Mouse (Mus musculus) cerebellum, adult 9-10 months (tissue): ENCODE data around the gene Smarca4.

Experiments used
- DNase-seq: peaks from one replicate; pipeline ENCODE4 v3.0.0; 2022

The Smarca4 gene

DNA sequence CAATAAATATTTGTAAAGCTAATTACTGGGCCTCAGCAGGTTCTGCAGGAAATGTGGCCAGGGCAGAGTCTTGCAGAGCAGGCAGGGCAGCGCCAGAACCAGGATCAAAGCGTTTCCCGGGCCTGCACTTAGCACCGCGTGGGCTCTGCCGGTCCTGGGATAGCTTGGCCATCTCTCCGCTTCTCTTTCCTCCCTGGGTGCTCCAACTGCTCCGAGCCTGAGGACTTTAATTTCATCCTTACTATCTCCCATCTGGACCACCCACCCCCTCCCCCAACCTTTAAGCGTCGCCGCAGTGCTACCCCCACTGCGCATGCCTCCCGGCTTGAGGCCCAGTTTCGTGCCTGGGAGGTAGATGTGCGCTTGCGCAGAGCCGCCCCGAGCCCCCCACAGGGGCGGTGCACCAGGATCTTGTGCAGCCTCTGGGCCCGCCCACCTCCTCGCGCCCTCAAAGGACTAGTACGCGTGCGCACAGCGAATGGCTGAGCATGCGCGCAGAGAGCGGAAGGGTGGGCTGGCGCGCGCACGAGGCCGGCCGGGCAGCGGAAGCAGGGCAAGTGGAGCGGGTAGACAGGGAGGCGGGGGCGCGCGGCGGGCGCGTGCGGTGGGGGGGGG is at the start of gene Smarca4:
Gene Smarca4, plus strand, starts transcription at position 553 of the 615 bp plus-strand sequence.
- DNase-seq, result peak; percentile 100

DNA sequence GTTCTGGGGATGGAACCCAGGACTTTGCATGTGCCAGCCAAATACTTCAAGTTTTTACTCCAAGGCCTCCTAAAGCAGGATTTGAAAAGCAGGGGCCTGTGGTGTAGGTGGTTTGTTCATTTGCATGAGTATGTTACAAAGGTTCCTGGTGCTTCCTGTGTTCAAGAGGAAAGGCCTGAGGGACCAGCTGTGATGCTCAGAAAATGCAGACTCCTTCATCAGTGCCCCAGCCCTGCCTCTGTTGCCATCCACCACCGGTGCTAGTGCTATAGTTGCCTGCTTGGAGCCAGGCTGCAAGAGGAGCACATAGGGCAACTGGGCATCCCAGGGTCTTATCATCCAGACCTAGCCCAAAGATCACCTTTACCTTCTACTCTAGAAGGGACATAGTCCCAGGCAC is 49.4 kb upstream of the Smarca4 start:
- DNase-seq, result no peak

DNA sequence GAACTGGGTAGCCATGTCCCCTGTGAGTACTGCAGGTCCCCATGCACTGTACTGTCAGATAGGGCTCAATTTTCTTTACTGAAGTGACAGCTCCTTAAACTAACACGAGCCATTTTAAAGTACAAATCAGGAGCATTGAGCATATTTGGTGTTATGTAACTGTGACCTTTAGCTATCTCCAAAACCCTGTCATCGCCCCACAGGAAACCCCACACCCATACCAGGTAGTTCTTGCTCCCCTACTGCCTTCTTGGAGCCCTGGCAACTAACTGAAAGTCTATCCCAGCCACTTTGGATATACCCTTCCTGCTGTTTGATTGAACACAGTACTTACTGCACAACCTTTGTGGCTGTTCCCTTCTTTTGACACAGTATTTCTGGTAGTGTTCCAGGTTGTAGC is 48.9 kb upstream of the Smarca4 start:
- no peak for DNase-seq

DNA sequence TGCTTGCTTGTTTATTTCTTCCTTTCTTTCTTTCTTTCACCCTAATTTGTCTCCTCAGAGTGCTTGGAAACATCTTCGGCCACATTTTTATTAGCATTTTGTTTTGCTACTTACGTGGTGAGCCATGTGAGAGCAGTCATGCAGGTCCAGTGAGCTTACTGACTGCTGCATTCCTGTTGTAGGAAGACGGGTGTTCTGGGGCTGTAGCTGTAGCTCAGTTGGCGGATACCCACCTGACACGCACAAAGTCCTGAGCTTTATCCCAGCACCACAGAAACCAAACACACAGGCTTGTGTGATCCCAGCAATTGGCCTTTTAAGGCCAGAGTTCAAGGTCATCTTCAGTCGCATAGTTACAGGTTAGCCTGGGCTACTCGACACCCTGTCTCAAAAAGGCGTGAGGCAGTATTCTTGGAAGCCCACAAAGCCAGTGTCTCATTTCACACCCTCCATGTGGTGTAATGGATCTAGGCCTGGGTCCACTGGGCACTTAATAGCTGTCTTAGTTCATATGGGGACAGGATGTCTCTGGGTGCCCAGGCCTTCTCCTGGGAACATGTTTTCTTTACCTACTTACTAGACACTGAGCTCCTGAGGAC is 47.2 kb upstream of the Smarca4 start:
- DNase-seq, result no peak

DNA sequence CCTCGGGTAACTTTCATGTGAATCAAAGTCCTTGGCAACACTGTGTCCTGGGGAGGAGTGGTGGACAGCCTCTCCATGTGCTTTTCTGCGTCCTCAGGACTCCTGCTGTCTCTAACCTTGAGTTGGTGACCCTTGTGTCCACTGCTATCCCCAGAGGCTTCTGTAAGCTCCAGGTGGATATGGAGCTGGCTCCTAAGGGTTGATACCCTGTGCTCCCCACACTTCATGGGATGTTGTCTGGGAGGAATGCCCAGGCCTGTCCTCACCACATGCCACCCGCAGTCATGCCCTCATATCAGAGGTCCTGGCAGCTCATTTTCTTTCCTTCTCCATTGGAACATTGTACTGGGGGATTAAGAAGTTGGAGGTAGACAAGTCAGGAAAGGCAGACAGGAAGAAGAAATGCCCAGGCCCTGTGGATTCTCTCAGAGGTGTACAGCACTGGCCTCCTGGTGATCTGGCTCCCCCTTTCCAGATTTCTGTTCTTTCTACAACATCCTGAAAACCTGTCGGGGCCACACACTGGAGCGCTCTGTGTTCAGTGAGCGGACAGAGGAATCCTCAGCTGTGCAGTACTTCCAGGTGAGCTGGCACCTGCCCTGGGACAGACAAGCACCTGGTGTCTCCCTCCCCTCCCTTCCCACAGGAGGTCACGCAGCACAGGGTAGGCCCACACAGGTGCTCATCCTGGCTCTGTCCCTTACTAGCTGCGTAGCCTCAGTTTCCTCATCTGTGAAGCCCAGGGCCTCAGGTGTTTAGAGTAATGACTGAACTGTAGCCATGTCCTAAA is 41.8 kb upstream of the Smarca4 start:
- no peak for DNase-seq

DNA sequence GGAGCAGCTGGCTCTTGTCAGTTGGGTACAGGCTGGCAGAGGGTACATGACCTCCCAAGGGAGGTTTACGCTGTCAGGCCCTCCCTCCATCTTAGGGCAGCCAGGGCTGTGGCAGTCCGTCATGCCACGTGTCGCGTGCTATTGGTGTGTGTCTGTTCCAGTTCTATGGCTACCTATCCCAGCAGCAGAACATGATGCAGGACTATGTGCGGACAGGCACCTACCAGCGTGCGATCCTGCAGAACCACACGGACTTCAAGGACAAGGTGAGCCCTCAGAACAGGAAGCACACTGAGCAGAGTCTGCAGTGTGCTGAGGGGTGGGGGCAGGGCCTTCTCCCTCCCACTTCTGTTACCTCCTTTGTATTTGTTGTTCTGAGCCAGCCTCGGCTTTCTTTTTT is 40.7 kb upstream of the Smarca4 start:
- DNase-seq, result no peak

DNA sequence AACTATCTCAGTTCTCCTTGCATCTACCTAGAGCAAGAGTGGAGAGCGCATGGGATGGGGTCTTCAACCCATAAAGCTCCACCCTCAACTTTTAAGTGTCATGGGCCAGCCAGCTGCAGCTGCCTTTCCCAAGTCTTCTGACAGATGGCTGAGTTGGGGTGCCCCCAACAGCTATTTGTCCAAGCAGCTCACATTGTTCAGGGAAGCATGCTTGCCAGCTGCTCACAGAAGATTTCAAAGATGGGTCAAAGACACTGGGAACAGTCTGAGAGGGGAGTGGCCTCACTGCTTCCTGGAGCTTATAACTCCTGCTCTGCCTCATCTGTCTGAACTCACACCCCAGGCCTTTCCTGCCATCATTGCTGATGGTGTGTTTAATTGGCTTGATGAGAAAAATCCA is 39.7 kb upstream of the Smarca4 start:
- DNase-seq, result no peak

DNA sequence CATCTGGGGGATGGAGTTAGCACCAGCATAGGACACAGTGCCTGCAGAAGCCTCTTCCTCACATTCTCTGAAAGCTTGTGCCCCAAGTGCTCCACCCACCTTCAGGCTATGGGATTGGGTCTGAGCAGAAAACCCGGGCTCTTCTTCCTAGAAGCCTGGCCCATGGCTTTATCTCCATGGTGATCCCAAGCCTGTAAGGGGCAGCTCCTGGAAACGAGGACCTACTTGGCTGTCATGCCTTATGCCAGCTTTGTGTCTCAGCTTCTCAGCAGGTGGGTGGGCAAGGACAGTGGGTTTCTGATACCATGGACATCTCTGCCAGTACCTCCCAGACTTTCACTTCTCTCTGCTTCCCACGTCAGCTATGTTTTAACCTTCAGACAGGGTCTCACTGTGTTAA is 37.7 kb upstream of the Smarca4 start:
- DNase-seq, result no peak

DNA sequence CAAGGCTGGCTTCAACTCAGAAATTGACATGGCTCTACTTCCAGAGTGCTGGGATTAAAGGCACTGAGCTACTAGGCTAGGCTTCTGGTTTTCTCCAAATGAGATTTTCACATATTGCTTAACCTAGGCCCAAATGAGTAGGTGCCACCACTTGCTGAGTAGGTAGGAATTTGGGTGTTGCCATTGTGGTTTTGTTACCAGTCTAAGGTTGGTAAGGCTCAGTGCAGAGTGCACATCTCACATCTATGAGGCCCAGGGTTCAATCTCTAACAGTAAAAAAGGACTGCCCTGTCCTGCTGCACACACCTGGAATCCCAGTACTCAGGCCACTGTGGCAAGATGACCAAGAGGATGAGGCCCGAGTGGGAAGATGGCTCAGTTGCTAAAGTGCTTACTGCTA is 30.6 kb upstream of the Smarca4 start:
- DNase-seq, result no peak

DNA sequence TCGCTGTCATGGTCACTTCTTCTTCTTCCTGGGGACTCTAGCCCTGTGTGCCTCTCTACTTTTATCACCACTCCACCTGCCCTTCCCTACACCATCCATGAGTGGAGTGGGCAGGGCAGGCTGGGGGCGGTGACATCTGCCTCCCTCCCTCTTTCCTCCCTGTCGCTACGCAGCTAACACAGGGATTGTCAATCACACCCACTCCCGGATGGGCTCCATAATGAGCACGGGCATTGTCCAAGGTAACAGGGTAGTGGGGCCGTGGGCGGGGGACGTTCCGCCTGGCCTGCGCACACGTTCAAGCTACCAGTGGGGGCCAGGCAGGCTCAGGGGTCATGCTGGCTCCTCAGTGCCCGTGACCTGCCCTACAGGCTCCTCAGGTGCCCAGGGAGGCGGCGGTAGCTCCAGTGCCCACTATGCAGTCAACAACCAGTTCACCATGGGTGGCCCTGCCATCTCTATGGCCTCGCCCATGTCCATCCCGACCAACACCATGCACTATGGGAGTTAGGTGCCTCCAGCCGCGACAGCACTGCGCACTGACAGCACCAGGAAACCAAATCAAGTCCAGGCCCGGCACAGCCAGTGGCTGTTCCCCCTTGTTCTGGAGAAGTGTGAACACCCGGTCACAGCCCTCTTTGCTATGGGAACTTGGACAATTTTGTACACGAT is 28.2 kb upstream of the Smarca4 start:
- no peak for DNase-seq

DNA sequence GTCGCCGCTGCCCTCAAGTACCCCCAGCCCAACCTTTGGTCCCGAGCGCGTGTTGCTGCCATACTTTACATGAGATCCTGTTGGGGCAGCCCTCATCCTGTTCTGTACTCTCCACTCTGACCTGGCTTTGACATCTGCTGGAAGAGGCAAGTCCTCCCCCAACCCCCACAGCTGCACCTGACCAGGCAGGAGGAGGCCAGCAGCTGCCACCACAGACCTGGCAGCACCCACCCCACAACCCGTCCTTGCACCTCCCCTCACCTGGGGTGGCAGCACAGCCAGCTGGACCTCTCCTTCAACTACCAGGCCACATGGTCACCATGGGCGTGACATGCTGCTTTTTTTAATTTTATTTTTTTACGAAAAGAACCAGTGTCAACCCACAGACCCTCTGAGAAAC is 27.6 kb upstream of the Smarca4 start:
- DNase-seq, result no peak

DNA sequence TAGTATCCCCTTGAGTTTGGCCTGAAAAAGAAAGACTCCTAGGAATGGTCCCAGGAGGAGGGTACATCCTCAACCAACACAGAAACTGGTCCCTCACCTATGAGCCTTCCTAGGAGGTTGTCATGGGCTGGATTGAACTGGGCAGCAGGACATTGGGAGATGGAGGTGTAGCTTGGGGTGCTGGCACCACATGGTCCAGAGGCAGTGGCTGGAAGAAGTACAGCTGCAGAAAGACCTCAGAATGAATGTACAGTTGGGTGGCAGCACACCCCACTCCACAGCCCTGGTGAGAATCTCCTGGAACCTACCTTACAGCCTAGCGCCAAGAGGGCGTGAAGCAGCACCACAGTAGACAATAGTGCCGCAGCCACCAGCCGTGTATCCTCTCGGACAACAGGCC is 26.4 kb upstream of the Smarca4 start:
- no peak for DNase-seq

DNA sequence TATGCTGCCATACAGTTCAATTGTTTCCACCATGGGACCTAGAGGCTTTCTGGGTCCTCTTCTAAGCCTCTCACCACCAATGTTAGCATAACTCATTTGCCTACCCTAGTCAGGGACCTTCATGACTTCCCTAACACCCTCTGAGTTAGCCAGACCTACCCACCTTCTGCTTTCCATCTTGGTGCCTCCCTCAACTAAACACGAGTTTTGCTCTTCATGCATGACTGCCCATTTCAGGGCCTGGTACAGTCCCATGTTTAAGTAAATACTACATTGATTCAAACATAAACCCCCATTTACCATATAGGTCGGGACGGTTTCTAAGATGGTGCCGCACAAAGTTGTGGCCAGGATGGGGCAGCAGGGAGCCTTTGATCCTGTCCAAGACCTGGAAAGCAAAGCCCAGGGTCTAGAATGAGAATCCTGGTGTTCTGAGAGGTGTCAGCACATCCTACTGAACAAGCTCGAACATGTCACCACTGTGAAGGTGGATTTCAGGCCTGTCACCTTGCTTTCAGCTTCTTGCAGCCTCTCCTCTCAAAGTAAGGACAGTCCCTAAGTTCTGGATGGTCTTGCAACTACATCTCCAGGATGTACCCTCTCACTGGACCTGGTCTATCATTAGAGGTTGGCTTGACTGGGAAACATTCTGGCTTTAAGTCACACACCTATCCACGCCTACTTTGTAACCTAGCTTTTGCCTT is 24.7 kb upstream of the Smarca4 start:
- DNase-seq, result peak; percentile 34

DNA sequence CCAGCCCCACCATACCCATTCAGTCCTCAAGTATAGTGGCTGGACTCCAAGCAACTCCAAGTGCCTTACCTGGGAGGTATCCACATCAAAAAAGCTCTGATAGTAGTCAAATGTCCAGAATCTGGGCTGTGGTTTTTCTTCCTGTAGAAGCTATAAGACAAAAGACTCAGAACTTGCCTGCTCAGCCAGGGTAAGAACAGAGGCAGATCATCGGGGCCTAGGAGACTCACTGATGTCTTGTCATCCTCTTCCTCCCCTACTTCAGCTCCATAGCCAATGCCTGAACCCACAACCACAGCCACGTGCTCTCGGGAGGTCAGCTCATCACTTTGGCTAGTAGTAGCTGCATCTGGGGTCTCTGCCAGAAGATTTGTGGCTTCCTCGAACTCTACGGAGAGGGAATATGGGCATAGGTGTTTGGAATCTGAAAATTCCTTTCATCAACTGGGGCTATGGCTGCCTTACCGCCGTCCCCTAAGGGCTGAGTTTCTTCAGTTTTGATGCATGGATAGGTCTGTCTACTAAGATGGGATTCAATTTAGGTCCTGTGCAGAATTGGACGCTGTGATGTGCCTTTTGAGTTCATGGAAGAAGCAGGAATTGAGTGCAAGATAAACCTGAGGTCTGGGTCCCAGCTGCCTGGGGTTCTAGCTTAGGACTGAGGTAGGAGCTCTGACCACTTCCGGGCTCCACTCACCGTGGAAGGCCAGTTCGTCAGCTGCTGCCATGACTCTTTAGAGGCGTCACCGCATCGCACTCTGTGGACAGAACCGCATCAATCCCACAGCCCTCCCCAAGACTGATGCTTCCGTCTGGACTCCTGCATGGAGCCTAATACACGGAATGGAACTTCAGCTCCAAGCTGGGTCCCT is 23.9 kb upstream of the Smarca4 start:
- peak; percentile 55 for DNase-seq

DNA sequence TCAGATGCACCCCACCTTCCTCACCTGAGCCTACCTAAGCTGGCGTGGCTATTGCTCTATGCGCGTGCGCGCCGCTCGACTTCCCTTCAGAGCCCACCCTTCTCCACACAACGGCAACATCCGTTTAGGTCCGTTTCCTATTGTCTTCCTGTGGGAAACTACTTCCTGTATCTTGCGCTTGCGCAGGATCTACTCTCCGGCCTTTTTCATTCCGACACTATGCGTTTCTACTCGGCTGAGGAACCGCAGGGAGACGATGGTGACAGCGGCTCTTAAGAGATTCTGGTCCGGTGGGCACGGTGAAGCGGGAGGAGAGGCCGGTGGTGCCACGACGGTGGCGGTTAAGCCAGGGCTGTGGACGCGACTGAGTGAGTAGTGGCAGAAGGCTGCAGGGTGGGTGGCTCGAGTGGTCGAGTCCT is 23.3 kb upstream of the Smarca4 start, which contains the start of the genes Timm29 and Yipf2:
Gene Timm29, plus strand, starts transcription at position 20 of the 419 bp plus-strand sequence.
Gene Yipf2, minus strand, starts transcription at position 126 of the 419 bp plus-strand sequence.
- DNase-seq, result peak; percentile 98

DNA sequence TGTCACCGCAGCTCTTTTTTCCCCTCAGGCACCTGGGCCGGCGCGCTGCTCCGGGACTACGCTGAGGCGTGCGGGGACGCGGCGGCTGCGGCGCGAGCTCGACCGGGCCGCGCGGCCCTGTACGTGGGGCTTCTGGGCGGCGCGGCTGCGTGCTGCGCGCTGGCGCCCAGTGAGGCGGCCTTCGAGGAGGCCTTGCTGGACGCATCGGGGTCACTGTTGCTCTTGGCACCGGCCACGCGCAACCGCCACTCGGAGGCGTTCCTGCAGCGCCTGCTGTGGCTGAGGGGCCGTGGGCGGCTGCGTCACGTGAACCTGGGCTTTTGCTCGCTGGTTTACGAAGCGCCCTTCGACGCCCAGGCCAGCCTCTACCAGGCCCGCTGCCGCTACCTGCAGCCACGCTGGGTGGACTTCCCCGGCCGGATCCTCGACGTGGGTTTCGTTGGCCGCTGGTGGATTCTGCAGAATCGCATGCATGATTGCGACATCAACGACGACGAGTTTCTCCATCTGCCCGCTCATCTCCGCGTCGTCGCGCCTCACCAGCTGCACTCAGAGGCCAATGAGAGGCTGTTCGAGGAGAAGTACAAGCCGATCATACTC is 22.7 kb upstream of the Smarca4 start:
- DNase-seq, result peak; percentile 46

DNA sequence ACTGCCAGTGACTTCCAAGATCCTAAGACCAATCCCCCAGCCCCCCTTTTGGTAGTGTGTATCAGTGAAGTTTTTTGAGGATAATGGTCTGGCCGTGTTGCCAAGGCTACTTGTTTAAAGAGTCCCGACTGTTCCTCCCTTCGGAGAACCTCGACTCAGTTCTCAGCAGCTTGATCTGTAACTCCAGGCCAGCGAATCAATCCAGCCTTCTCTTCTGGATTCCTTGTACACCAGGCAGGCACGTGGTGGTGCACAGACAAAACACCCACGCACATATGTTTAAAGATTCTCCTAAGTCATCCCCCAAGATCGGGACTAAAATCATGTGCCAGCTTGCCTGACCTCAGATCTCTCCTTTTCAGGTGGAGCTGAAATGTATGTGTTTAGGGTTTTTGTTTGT is 21.6 kb upstream of the Smarca4 start:
- DNase-seq, result peak; percentile 31

DNA sequence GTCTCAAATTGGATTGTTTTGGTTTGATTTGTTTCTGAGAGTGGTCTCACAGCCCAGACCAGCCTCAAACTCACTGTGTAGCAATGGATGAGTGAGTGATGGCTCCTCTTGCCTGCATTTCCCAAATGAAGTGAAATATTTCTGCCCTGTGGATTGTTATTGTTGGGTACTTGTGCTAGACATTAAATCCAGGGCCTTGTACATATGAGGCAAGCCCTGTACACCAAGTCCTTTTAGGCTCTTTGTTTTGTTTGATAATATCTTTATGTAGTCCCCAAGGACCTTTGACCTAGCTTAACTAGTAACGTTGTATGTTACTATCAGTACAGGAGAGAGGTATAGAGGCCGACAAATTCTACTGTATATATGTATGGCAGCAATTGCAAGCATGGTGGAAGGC is 21.1 kb upstream of the Smarca4 start:
- no peak for DNase-seq

DNA sequence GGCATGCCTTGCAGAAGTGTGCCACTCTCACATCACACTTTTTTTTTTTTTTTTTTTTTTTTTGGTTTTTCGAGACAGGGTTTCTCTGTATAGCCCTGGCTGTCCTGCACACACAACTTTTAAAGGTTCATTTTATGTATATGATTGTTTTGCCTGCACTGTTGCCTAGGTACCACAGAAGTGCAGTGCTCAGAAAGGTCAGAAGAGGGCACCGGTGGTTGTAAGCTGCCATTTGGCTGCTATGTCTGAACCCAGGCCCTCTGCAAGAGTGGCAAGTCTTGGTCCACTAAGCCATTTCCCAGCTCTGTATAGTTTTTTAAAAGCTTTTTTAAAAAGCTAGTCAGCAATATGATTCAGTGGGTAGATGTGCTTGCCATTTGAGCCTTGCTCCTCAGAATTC is 17.8 kb upstream of the Smarca4 start:
- no peak for DNase-seq

DNA sequence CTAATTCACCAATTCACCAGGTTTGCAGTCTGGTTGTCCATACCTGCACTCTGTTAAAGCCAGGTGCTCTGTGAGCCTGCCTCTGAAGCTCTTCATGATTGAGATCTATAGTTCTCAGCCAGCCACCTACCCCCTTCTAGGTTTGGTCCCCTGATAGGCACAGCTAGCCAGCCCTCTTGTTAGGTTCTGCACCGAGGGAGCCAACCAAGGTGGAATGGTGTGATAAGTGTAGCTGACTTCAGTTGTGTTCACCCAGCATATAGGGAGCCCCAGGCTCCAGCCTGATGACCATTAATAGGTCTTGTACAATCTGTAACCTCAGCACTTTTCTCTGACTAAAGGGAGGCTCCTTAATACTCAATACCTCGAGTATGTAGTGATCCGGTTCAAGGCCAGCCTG is 15.8 kb upstream of the Smarca4 start:
- DNase-seq, result no peak

DNA sequence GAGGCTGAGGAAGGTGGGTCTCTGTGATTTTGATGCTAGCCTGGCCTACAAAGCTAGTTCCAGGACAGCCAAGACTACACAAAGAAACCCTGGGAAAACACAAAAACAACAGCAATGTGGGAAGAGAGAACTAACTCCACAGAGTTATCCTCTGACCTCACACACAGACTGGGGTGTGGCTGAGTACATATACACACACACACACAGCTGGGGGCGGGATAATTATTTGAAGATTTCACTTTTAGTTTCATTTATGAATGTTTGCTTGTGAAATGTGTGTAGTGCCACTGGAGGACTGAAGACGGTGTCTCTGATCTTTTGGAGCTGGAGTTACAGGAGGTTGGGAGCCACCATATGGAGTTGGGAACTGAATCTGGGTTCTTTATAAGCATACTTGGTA is 14.9 kb upstream of the Smarca4 start:
- no peak for DNase-seq
